Mouse (Mus musculus) CD4-positive, CD25-positive, alpha-beta regulatory T cell, adult 4 months (primary cell): ENCODE results near the gene 4930469K13Rik. TPM values are rescaled to one million over a fixed set of nuclear protein-coding genes. Genes with fewer than 3 reads are reported as not detected.
A peak's percentile ranks its signal among the peaks of the same experiment; 100 is the strongest.

ENCODE experiments used
- ATAC-seq: one replicate; pipeline ENCODE4 v1.8.0; 2017
- polyA plus RNA-seq, 2 experiments: library from polyadenylated mRNA; unstranded; fragments of 100-300 nt; shearing (Covaris generic); gene quantifications; one replicate each; pipeline ENCODE4 v1.2.1; 2017

4930469K13Rik gene
- polyA plus RNA-seq, 2 experiments from 2014 or later: 10.7 to 11.1 TPM

DNA sequence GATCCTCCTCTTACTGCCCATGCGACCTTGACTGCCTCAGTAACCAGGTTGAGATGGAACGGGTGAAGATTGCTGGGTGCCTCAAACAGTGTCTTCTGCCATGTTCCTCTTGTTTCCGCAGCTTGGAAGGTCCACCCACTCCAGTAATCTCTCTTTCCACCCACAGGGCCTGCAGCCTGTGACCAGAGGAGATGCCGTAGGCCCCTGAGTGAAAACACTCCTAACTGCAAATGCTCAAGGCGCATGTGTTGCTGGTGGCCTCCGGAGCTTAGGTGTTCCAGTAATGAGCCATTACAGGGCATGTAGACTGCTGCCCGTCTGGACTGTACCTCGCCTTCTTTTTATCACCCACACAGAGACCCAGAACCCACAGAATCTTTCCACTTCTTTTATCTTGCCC is 160.7 kb downstream of the 4930469K13Rik start:
- ATAC-seq: no peak

DNA sequence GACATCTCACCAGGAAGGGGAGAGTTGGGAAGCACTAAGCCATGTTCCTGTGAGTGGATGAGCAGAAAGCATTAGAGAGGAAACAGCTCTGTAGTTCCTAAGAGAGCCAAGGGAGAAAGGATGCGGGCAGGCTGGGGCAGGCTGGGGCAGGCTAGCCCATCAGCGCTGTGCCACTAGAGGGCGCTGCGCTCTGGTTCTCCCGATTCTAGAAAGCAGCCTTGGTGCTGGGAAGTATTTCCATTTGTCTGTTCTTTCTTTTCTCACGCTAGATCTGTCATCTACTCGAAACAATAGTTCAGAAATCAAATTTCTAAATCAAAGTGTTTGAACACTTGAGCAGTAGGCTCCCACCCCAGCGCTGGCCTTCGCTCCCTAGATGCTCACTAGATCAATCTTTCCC is 164.1 kb downstream of the 4930469K13Rik start:
- ATAC-seq: no peak

DNA sequence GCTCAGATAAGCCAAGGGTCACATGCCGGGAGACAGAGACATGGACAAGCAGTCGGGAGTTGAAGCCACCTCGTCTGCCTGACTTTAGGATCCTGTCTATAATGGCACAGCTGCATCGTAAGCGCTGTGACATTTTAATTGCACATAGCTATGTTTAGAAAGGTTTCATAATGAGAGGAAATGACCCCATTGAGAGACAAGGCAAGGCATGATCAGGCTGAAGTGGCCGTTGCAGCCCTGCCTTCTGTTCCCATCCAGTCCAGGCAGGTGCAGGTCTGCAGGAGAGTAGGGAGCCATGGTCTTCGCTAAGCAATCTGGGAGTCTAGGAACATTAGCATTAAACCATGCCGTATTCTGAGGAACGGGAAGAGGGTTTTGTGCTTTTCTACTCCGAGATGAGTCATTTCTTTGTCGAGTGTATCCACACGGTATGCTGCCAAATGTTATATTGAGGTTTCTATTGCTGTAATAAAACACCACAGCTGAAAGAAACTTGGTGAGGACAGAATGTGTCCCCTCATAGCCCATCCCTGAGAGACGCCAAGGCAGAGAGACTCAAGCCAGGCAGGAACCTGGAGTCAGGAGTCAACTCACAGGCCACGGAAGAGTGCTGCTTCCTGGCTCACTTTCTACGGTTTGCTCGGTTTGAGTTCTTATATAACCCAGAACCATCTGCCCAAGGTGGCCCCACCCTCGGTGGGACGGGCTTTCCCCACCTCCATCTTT is 165.8 kb downstream of the 4930469K13Rik start:
- ATAC-seq: peak; percentile 71

DNA sequence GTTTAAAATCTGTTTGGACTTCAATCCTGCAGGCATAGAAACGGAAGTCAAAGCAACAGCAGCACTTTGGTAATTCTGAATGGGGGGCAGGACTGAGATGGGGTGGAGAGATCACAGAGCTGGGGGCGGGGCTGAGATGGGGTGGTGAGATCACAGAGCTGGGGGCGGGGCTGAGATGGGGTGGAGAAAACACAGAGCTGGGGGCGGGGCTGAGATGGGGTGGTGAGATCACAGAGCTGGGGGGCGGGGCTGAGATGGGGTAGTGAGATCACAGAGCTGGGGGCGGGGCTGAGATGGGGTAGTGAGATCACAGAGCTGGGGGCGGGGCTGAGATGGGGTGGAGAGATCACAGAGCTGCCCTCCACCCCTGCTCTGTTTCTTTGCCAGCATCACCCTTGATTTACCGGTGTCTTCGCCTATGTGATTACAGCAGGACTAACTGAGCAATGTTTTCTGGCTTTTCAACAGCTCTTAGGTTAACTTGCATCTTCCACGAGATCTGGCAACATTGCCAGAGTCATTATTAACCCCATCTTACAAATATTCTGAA is 166.4 kb downstream of the 4930469K13Rik start:
- peak; percentile 64 for ATAC-seq

DNA sequence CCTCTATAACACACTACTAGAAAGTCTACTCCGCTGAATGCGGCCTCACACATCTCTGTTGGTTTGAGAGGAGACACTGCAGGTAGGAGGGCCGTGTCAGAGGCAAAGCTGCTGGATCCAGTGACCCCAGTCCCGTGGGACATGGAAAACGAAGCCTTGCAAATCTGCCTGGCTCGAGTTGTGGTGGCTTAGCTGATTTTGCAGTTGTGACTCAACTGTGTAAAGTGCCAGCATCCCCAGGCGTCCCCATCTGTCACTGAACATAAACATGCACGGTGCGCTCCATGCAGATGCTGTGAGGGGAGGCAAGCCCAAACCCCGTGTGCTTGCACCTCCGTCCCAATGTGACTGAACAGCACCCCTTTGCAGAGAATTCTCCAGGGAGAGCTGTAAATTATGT is 168.9 kb downstream of the 4930469K13Rik start:
- no peak for ATAC-seq

DNA sequence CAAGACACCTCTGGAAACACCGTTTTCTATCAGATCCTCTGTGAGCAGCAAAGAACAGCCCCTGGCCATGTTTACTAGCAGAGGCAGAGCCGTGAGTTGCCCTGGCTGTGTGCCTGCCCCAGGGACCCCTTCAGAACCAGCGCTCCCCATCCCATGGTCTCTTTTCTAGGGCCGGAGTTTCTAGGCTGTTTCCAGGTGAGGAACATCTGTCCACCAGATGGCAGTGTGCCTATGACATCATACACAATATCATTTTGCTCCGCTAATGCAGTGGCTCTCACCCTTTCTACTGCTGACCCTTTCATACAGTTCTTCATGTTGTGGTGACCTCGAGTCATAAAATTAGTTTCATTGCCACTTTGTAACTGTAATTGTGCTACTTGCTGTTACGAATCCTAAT is 169.7 kb downstream of the 4930469K13Rik start:
- no peak for ATAC-seq

DNA sequence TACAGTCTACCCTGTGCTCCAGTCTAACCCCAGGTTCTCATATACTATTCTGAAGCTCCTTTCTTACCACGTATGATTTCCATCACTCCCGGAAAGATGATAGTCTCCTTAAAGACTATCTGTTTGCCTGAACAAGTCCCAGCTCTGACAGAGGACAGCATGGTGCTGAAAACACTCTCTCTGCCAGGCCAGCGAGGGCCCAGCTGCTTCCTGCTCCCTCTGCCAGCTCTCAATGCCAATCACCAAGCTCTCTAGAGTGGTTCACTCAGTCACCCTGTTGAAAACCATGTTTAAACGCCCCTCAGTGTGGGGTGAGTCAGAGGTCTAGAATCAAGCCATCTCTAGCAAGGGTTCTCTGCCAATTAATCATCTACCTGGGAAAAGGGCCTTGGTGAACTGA is 170.5 kb downstream of the 4930469K13Rik start:
- no peak for ATAC-seq

DNA sequence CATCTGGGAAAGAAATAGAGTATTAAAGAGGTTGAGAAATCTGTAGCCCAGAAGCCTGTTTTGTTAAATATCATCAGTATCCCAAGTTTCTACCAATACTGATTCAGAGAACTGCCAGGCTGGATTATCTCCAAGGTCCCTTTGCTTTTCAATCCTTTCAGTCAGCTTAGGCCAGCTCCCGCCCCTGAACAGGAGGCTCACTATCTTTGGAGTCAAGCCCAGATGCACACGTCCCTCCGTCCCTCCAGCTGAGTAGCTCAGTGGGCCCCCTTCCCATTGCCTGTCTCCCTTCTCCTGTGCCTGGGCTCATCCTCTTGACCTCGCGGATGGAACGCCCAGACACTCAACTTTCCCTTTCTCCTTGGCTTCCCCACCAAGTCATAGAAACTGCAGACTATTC is 171.0 kb downstream of the 4930469K13Rik start:
- no peak for ATAC-seq

DNA sequence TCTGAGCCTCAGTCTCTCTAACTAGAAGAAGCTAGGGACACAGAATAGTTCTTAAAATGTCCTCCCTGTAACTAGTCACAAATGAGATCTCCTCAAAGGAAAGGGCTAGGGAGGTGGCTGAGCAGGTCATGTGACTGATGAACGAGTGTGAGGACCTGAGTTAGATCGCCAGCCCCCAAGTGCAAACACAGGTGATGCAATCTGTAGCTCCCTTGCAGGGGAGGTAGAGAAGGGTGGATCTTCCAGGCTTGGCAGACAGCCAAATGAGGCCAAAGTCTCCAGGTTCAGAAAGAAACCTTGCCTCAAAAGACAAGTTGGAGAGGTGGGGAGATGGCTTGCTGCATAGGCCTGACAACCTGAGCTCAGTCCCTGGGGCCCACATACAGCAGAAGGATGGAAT is 171.8 kb downstream of the 4930469K13Rik start:
- no peak for ATAC-seq

DNA sequence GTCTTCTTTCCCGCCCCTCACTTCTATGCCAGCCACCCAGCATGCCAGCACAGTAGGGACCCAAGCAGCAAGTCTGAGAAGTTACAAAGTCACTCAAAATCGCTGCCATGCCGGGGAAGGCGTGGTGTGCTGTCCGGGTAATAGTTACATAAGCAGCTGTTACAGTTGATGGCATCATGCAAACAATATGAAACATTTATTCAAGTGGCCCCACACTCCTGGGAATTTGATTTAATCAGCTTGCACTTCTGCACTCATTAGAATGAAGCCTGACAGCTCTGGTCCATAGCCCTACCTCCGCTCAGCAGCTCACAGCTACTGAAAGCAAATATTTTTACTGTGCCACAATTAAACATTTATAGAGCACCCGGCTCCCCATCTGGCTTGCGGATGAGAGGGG is 172.6 kb downstream of the 4930469K13Rik start:
- no peak for ATAC-seq

Other genes starting within 250 kb of the 4930469K13Rik start
- 1 to 10 TPM in 1 of 2 experiments, under 1 TPM in 1; 0.79 to 1.0 TPM for gene Kcnmb1, start 135.5 kb downstream of the 4930469K13Rik start, polyA plus RNA-seq
- not detected for gene Kcnip1, start 105.4 kb downstream of the 4930469K13Rik start, polyA plus RNA-seq
- gene Lcp2, start 51.6 kb downstream of the 4930469K13Rik start, polyA plus RNA-seq: 100 to 1,000 TPM; 477 to 563 TPM
- not detected for gene Foxi1, start 109.5 kb upstream of the 4930469K13Rik start, polyA plus RNA-seq
- gene Fam196b, start 216.3 kb upstream of the 4930469K13Rik start, polyA plus RNA-seq: 1 to 10 TPM; 5.4 to 8.7 TPM